Mouse (Mus musculus) gastrocnemius, postnatal 14 days (tissue): ENCODE measurements around the gene Kctd4. TPM values are rescaled to one million over a fixed set of nuclear protein-coding genes. Genes with fewer than 3 reads are reported as not detected.

ENCODE experiments used
- DNase-seq: peaks from one replicate; pipeline ENCODE4 v3.0.0; 2021; ENCODE audit warnings: mixed read lengths
- intact Hi-C: fragments of 180-260 bp; cut with DNase I; formaldehyde crosslinking; loops from one replicate; pipeline ENCODE4 v1.15.1; 2025; ENCODE audit warnings: low total_unique reads
- total RNA-seq, 2 experiments: library from RNA; stranded (reverse); gene quantifications; 2 replicates each; pipeline ENCODE4 v1.2.3; 2021

Gene Kctd4
- total RNA-seq, 2 experiments from 2014 or later, result not detected

DNA sequence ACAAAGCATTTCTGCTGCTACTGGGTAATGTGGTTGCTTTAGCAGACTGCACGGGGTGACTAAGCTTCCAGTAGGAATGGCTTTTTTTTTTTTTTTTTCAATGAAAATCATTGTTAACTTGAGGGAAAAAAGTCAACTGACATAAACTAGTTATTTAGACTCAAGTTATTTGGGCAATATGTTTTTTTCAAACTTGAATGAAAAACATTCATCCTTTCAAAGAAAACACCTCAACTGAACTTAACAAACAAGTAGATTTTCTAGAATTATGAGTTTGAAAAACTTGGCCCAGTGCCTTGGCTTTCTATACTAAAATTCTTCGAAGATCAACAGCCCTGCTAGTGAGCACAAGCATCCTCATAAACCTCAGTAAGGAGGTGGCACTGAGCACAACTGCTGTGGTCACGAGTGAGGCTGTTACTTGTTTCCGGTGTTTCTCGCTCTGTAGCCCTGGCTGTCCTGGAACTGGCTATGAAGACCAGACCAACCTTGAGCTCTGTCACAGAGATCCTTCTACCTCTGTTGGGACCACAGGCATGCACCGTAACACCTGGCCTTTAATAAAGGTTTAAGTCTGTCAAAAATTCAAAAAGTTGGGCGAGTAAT, 32.2 kb downstream of the Kctd4 start:
- no peak for DNase-seq
- intact Hi-C loops, result no loop called here

DNA sequence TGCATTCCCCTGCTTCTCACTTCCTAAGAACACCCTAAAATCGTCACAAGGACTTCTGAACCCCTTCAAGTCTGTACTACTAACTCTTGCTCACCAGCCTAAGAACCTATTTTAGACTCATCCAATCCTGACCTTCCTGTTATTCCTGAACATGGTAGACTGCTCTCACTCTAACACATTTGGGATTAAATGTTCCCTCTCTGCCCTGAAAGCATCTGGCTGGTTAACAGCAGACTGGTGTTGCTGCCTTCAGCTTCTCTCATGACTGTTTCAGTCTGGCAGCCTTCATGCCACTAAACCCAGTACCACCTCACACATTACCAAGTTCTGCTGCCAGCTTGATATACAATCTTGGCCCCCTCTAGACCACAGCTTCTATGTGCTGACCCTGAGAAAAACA, 34.4 kb downstream of the Kctd4 start:
- intact Hi-C loops, result no loop called here
- no peak for DNase-seq

DNA sequence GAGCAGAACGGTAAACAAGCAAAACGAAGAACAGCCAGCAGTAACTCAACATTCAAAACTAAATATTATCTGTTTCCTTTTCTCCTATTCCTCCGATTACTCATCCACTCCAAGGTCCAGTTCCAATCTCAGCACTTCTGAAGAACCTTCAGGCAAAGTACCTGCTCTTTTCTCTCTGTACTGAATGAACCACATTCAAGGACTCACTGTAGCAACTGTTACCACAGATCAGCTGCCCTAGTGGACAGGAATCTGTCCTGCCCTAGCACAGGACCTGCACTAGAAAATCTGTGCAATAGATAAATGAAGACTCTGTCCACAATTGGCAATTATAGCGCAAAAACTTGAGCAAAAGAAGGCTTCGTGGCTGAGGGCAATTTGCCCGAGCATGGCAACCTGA, 36.1 kb downstream of the Kctd4 start:
- intact Hi-C loops, result no loop called here
- DNase-seq, result no peak

DNA sequence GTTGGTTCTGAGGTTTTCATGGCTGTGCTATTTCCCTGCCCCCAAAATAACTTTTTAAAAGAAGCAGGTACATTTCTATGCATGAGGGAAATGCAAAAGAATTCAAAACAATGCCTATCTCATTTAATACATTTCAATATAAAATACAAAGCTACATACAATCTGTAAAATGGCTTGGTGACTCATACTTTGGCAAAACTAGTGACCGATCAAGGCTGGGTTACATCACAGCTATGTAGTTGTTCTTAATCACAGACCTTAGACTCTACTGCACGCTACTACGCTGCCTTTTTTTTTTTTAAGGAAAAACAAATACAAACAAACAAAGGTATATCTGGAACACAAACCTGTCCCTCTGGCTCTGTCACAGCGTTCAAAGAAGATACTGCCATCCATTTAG, 37.6 kb downstream of the Kctd4 start:
- intact Hi-C loops, result no loop called here

DNA sequence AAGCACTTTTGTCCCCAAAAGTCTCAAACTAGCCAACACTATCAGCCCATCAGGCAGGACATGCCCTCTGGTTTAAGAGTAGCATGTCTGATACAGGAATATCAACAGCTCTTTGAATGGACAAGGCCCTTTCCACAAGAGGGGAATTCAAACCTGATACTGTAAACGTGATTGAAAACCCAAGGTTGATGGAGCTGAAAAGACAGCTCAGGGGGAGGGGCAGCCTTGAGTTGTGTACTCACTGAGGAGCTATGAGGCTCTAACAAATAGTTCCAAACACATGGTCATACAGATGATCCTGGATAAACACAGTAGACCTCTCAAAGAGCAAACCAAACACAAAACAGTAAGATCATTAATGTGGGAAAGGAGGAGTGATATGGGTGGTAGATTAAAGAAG, 43.3 kb downstream of the Kctd4 start:
- intact Hi-C loops, result no loop called here

More for the DNA sequence above, 37.6 kb downstream of the Kctd4 start:
- DNase-seq, result no peak

DNA sequence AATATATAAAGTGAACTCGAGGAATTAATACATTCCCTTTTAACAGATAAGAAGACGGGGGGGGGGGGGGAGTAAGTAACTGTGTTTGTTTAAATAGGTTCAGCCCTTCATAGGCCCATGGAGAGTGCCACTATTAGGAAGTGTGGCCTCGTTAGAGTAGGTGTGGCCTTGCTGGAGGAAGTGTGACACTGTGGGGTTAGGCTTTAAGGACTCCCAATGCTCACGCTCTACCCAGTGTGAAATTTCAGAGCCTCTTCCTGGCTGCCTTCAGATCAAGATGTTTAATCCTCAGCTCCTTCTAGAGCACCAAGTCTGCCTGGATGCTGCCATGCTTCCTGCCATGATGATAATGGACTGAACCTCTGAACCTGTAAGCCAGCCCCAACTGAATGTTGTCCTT, 47.0 kb downstream of the Kctd4 start:
- no peak for DNase-seq
- intact Hi-C loops, result loop anchor here (10.0 kb wide), 1 partner anchor 127 kb away; no protein-coding TSS in a partner anchor

More for the DNA sequence above, 43.3 kb downstream of the Kctd4 start:
- DNase-seq, result no peak

DNA sequence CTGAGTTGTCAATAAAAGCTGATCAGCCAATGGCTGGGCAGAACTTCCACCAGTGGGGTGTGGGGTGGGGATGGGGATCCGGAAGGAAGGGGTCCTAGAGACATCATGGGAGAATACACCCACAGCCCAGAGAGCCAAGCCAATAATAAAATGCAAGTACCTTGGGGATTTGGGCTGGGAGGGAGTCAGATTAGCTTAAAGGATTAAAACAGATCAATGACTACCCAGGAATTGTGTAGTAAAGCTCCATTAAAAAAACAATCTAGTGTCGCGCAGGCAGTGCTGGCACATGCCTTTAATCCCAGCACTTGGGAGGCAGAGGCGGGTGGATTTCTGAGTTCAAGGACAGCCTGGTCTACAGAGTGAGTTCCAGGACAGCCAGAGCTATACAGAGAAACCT, 50.2 kb downstream of the Kctd4 start:
- DNase-seq, result no peak
- intact Hi-C loops, result loop anchor here (10.0 kb wide), 1 partner anchor 130 kb away; no protein-coding TSS in a partner anchor

DNA sequence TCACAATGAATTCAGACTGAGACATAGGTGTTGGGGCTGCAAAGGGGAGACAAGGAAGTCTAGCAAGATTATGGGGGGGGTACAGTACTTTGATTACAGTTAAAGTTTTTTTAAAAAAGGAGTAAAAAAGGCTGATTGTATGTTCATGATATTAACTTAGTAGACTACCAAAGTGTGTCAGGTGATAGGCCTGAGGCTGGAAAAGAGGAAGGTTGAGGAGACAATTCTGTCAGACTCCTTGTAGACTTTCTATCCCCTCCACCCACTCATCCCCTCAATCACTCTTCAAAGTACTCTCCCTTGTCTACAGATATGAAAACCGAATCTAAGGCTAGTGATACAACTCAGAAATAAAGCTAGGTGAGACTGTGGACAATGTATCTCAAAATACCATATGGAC, 53.4 kb downstream of the Kctd4 start:
- intact Hi-C loops, result loop anchor here (10.0 kb wide), 1 partner anchor 133 kb away; no protein-coding TSS in a partner anchor
- DNase-seq, result no peak

DNA sequence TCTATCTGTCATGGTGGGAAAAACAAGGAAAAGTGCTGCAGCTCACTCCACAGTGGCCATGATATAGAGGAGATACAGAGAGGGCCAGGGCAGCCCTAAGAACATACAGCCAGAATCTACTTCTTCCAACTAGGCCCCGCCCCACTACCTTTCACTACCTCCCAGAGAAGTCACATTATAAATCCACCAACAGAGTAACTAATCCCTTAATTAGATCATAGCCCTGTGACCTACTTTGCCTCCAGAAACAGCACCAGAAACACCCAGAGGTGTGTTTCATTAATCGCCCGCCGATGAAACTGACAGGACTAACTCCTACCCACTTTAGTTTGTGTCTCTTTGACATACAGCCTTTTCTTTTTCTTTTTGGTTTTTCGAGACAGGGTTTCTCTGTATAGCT, 54.4 kb downstream of the Kctd4 start:
- intact Hi-C loops, result loop anchor here (10.0 kb wide), 1 partner anchor 134 kb away; no protein-coding TSS in a partner anchor
- no peak for DNase-seq

DNA sequence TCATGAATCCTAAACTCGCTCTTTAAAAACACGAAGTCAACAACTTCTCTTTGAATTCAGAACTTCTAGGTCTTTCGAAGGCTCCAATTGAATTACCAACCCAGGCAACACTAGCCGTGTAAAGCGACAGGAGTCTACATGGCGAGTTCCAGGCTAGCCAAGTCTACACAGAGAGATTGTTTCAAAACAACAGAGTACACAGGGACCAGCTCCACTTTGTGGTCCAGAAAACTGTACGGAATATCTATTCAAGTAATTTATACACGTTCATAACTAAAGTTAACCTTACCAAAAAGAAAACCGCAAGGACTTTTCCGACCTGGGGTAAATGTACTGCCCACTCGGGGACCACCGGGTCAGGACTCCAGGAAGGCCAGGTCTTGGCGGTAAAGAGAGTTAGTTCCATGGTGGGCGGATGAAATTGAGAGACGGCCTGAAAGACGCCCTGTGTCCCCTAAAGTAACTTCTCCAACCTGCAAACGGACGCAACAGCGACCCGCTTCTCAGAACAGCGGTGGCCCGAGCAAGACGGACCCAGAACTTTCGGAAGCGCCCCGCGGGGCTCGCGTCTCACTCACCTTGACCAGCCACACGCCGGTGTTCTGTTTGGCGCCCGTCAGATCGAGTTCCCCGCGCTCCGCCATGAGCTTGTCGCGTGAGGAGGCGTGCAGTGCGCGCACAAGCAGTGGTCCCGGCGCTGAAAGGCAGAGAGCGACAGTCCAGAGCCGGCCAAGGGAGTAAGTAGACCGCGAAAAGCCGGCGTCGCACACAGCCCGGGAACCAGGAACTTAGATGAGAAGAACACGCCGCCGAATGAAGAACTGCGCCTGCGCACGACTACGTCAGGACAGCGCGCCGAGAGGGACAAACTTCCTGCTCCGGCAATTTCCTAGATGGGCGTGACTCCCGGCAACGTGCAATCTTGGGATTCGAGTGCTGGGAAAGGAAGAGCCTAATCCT, 55.6 kb downstream of the Kctd4 start, which contains the start of gene Gtf2f2:
Gtf2f2 (minus strand) TSS at position 764 of the 960 bp plus-strand sequence.
- peak; percentile 92 for DNase-seq
- intact Hi-C loops, result no loop called here

DNA sequence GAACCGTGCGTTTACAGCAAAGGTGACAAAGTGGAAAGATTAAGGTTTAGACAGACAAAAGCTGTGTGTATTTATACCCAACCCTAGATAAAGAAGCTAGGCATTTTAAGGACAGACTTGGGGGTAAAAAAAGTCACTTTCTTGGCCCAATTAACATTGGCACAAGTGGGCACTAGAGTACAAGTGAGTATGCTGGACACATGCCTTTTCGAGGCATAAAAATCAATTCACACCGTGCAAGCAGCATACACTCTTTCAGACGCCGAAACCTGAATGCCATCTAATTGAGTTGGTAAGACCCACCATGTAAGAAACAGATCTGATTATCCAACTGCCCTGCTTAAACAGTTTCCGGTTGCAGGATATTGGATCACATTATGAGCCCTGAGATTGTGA, 56.3 kb downstream of the Kctd4 start:
- intact Hi-C loops, result no loop called here
- no peak for DNase-seq

DNA sequence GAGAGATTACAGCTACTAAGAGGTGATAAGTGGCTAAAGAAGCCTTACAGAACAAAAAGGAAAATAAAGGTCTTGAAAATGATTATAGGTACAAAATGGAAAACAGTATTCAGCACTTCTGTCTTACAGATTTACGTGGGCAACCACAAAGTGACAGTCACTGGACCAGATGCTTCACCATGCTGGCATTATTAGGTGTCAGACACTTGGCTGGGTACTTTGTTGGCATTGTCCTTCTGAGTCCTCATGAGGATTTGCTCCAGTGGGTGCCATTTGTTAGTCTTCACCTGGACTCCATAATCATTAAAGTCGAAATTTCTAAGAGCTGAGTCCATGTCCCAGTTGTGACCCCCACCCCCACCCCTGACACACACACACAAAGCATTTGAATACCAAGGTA, 59.5 kb downstream of the Kctd4 start:
- no peak for DNase-seq
- intact Hi-C loops, result no loop called here

Other genes with a start within 250 kb of the Kctd4 start
- gene Cog3, start 200.5 kb upstream of the Kctd4 start, total RNA-seq, result 1 to 10 TPM; 8.3 to 9.3 TPM
- 1 to 10 TPM; 7.8 to 9.6 TPM for gene Slc25a30, start 168.0 kb upstream of the Kctd4 start, total RNA-seq
- 1,000 to 10,000 TPM; 3,074 to 3,192 TPM for gene Tpt1, start 109.9 kb upstream of the Kctd4 start, total RNA-seq
- gene Gtf2f2, start 55.9 kb downstream of the Kctd4 start, total RNA-seq, result 10 to 100 TPM; 11.0 to 12.9 TPM
- gene Gpalpp1, start 155.8 kb downstream of the Kctd4 start, total RNA-seq, result 1 to 10 TPM; 6.5 to 6.9 TPM
- gene Nufip1, start 155.9 kb downstream of the Kctd4 start, total RNA-seq, result 1 to 10 TPM; 3.6 to 3.8 TPM